Mouse (Mus musculus) olfactory bulb, adult 2 months (tissue): ENCODE data around the gene Rhpn2.

Experiments
- CTCF ChIP-seq: fragments of 200-500 bp; IDR thresholded peaks from 2 replicates; pipeline ENCODE4 v1.5.1; 2012; ENCODE audit warnings: low read depth, mild to moderate bottlenecking, low read length, moderate library complexity; ENCODE audit not compliant: insufficient read depth
- POLR2A ChIP-seq: fragments of 200-500 bp; IDR thresholded peaks from 2 replicates; pipeline ENCODE4 v1.6.1; 2012; ENCODE audit warnings: mild to moderate bottlenecking, low read depth, low read length, moderate library complexity; ENCODE audit not compliant: insufficient read depth

DNA sequence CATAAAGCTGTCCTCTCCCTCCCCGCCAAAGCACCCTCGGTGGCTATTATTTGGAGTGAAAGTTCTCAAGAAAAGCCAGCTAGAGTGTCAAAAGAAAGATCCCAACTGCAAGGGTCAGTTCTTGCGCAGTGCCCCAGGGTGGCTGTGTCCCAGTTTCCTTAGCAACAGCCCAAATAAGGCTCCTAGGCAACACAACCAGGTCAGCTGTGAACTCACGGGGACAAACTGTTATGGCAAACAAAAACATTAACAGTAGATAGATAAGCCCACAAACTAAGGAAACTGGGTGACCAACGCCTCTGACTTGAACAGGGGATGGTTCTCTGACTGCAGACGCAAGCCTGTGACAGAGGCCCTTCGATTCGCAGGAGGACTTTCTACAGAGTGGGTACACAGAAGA is 34.3 kb upstream of the Rhpn2 start:
- TF ChIP-seq POLR2A (no peak), CTCF (no peak)
